Mouse (Mus musculus): ENCODE measurements at regions not wholly inside any gene's neighbourhood (a gene's known extent, or its start where the extent isn't known, plus 50 kb on each side); places are given as distances from the start of the nearest gene placed in this dataset.

GRCm38 (mm10) chr15:64581046-64581445 lies 236.4 kb upstream of the Gm21798 start:
- no peaks in the 10 kb centered on the region for H3K4me1 ChIP-seq (ENCODE audit: insufficient read depth)
- H3K9ac ChIP-seq (replicated peaks) = no peak overlapping the region
- no peaks in the 10 kb centered on the region for H3K36me3 ChIP-seq (replicated peaks; ENCODE audit: insufficient read depth, low read length)
- TF ChIP-seq CTCF (IDR thresholded peaks at IDR 0.05; ENCODE audit: low read depth) (no peak), EP300 (IDR thresholded peaks at IDR 0.05; ENCODE audit: low read depth) (no peak)
- H3K27me3 ChIP-seq (ENCODE audit: insufficient read depth, low read length) = no peaks in the 10 kb centered on the region
- WGBS (ENCODE audit: insufficient replicate concordance) = 66% methylated on average over 5 of the region's 5 CpGs
- no peak overlapping the region for H3K27ac ChIP-seq (ENCODE audit: low read depth)
- DNase-seq (no peak), ATAC-seq (no peak)
- H3K9me3 ChIP-seq (ENCODE audit: low read length) = no peaks in the 10 kb centered on the region
- H3K4me3 ChIP-seq (ENCODE audit: low read depth, low read length) = no peak overlapping the region
- no peak overlapping the region for H3K4me2 ChIP-seq (ENCODE audit: low read depth, low read length)

- H3K4me3 ChIP-seq (ENCODE audit: low read depth, low read length) = no peak overlapping the region
- no peaks in the 10 kb centered on the region for H3K36me3 ChIP-seq (replicated peaks; ENCODE audit: insufficient read depth, low read length)
- no peak for TF ChIP-seq CTCF (IDR thresholded peaks at IDR 0.05; ENCODE audit: low read depth)
- TF ChIP-seq EP300 (IDR thresholded peaks at IDR 0.05; ENCODE audit: low read depth) = no peak
- no peaks in the 10 kb centered on the region for H3K9me3 ChIP-seq (ENCODE audit: low read length)
- H3K27me3 ChIP-seq (ENCODE audit: insufficient read depth, low read length) = no peaks in the 10 kb centered on the region
- H3K4me1 ChIP-seq (ENCODE audit: insufficient read depth) = no peaks in the 10 kb centered on the region
- H3K27ac ChIP-seq (ENCODE audit: low read depth) = no peak overlapping the region
- DNase-seq (no peak), ATAC-seq (no peak)
- WGBS (ENCODE audit: insufficient replicate concordance) = 73% methylated on average over 6 of the region's 6 CpGs
- no peak overlapping the region for H3K9ac ChIP-seq (replicated peaks)
- no peak overlapping the region for H3K4me2 ChIP-seq (ENCODE audit: low read depth, low read length)
Measured at GRCm38 (mm10) chr15:64584129-64584528, 233.4 kb upstream of the Gm21798 start.

DNA sequence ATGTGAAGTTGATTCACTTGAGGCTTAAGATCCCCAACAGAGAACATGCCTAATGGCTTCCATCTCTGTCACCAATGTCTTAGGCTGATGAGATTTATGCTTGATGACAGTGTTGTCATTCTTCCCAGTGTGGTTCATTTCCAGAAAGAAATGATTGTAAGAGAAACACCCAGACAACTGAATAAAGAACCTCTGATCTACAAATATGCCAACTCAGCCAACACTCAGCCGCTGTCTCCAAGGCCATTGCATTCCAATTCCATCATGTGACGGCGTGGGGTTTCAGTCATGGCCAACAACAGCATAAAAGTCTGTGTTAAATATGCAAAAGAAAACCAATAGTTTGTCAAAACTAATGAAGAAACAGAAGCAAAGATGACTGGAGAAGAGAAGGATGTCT lies 230.7 kb upstream of the Gm21798 start:
- no peak for TF ChIP-seq CTCF (IDR thresholded peaks at IDR 0.05; ENCODE audit: low read depth)
- TF ChIP-seq EP300 (IDR thresholded peaks at IDR 0.05; ENCODE audit: low read depth) = no peak
- Histone ChIP-seq H3K9ac (replicated peaks) (no peak overlapping the region), H3K27ac (ENCODE audit: low read depth) (no peak overlapping the region), H3K27me3 (ENCODE audit: insufficient read depth, low read length) (no peaks in the 10 kb centered on the region), H3K4me2 (ENCODE audit: low read depth, low read length) (no peak overlapping the region), H3K36me3 (replicated peaks; ENCODE audit: insufficient read depth, low read length) (no peaks in the 10 kb centered on the region), H3K4me1 (ENCODE audit: insufficient read depth) (no peaks in the 10 kb centered on the region), H3K9me3 (ENCODE audit: low read length) (no peaks in the 10 kb centered on the region), H3K4me3 (ENCODE audit: low read depth, low read length) (no peak overlapping the region)
- ATAC-seq = no peak
- 84% methylated on average over 3 of the region's 3 CpGs for WGBS (ENCODE audit: insufficient replicate concordance)
- DNase-seq = no peak

DNA sequence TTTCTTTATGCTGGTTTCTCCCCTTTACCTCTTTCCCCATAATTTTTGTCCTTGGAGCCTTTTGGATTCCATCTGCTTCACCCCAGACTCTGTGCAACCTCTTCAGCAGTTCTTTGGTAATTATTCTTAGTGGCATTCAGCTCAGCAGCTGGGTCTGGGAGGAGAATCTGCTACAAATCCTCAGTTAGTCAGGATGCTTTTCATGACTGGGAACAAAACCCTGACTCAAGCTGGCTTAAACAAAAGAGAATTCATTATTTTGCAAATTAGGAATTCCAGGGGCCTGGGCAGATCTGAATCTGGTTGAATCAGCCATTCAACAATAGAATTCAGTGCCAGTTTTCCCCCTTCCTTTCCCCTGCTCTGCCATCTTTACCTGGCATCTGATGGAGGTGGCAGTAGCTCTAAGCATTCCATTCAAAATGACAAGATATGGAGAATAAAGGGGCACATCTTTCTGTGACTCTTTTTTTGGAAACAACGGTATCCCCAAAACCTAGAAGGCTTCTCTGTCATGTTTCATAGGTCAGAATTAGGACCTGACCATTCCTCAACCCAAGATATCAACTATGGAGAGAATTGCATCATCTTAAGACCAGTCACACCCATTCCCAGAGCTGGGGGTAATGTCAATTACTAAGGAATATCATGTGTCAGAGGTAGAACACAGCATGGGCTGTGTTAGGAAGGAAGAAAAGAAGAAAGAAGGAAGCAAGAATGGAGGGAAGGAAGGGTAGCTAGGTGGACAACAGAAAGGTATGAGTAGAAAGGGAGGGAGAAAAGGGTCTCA lies 227.2 kb upstream of the Gm21798 start:
- TF ChIP-seq EP300 (IDR thresholded peaks at IDR 0.05; ENCODE audit: low read depth) (no peak), CTCF (IDR thresholded peaks at IDR 0.05; ENCODE audit: low read depth) (no peak)
- DNase-seq (no peak), ATAC-seq (no peak)
- Histone ChIP-seq H3K27me3 (ENCODE audit: insufficient read depth, low read length) (no peaks in the 10 kb centered on the region), H3K9me3 (ENCODE audit: low read length) (no peaks in the 10 kb centered on the region), H3K9ac (replicated peaks) (no peak overlapping the region), H3K36me3 (replicated peaks; ENCODE audit: insufficient read depth, low read length) (no peaks in the 10 kb centered on the region), H3K4me2 (ENCODE audit: low read depth, low read length) (no peak overlapping the region), H3K4me3 (ENCODE audit: low read depth, low read length) (no peak overlapping the region), H3K4me1 (ENCODE audit: insufficient read depth) (no peaks in the 10 kb centered on the region), H3K27ac (ENCODE audit: low read depth) (no peak overlapping the region)
- 64% methylated on average over 1 of the region's 1 CpGs for WGBS (ENCODE audit: insufficient replicate concordance)

GRCm38 (mm10) chr15:64613503-64613902 lies 204.0 kb upstream of the Gm21798 start:
- TF ChIP-seq EP300 (IDR thresholded peaks at IDR 0.05; ENCODE audit: low read depth) (no peak), CTCF (IDR thresholded peaks at IDR 0.05; ENCODE audit: low read depth) (no peak)
- no peak for ATAC-seq
- 37% methylated on average over 4 of the region's 4 CpGs for WGBS (ENCODE audit: insufficient replicate concordance)
- Histone ChIP-seq H3K27ac (ENCODE audit: low read depth) (no peak overlapping the region), H3K4me3 (ENCODE audit: low read depth, low read length) (no peak overlapping the region), H3K4me1 (ENCODE audit: insufficient read depth) (no peaks in the 10 kb centered on the region), H3K4me2 (ENCODE audit: low read depth, low read length) (no peak overlapping the region), H3K27me3 (ENCODE audit: insufficient read depth, low read length) (no peaks in the 10 kb centered on the region), H3K9ac (replicated peaks) (no peak overlapping the region), H3K9me3 (ENCODE audit: low read length) (no peaks in the 10 kb centered on the region), H3K36me3 (replicated peaks; ENCODE audit: insufficient read depth, low read length) (no peaks in the 10 kb centered on the region)
- no peak for DNase-seq

- Histone ChIP-seq H3K27me3 (ENCODE audit: insufficient read depth, low read length) (no peaks in the 10 kb centered on the region), H3K4me3 (ENCODE audit: low read depth, low read length) (no peak overlapping the region), H3K9me3 (ENCODE audit: low read length) (no peaks in the 10 kb centered on the region), H3K4me1 (ENCODE audit: insufficient read depth) (no peaks in the 10 kb centered on the region), H3K4me2 (ENCODE audit: low read depth, low read length) (no peak overlapping the region), H3K9ac (replicated peaks) (no peak overlapping the region), H3K27ac (ENCODE audit: low read depth) (no peak overlapping the region), H3K36me3 (replicated peaks; ENCODE audit: insufficient read depth, low read length) (no peaks in the 10 kb centered on the region)
- ATAC-seq (no peak), DNase-seq (no peak)
- 72% methylated on average over 3 of the region's 3 CpGs for WGBS (ENCODE audit: insufficient replicate concordance)
- TF ChIP-seq CTCF (IDR thresholded peaks at IDR 0.05; ENCODE audit: low read depth) (no peak), EP300 (IDR thresholded peaks at IDR 0.05; ENCODE audit: low read depth) (no peak)
Measured at GRCm38 (mm10) chr15:64618471-64618870, 199.0 kb upstream of the Gm21798 start.
